Mouse (Mus musculus) stomach, postnatal 0 days (tissue): ENCODE measurements around the gene Ifitm1.

Experiments
- CTCF ChIP-seq: IDR thresholded peaks from 2 replicates; pipeline ENCODE4 v1.5.1; 2016; ENCODE audit warnings: antibody characterized with exemption, low read depth, mild to moderate bottlenecking, moderate library complexity
- EP300 ChIP-seq: optimal IDR thresholded peaks from 2 replicates; pipeline ENCODE3; 2016; ENCODE audit warnings: antibody characterized with exemption

DNA sequence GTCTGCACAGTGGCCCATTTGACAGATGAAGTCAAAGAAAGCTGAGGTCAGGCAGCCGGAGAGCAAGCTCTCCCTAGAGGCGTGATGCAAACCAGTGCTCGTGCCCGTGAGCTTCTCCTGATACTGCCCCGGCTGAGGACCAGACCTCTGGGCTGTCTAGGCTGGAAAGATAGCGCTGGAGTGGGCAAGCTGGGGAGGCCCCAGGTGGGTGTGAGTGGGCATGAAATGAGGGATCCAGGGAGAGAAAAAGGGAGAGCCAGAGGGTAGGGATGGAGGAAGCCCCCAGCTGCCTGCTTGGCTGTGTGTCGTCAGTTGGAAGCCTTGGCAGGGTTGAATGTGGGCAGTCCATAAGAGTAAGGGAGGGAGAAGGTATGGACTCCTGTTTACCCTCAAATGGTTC, 22.8 kb upstream of the Ifitm1 start:
- TF ChIP-seq CTCF (no peak), EP300 (no peak)
